Mouse (Mus musculus) stomach, postnatal 0 days (tissue): ENCODE measurements at regions not wholly inside any gene's neighbourhood (a gene's known extent, or its start where the extent isn't known, plus 50 kb on each side); places are given as distances from the start of the nearest gene placed in this dataset.

Experiments
- ATAC-seq: fragments of 200-750 bp; cut with Nextera tagmentation; 2 replicates; pipeline ENCODE4 v1.8.0; 2017; ENCODE audit not compliant: low FRiP score, low TSS enrichment
- DNase-seq: peaks from one replicate; pipeline ENCODE4 v3.0.0-alpha.2; 2016; ENCODE audit warnings: low spot score
- H3K27ac ChIP-seq: fragments of 300-500 bp; sonication (generic); replicated peaks from 2 replicates; pipeline ENCODE4 v1.5.1; 2014; ENCODE audit warnings: mild to moderate bottlenecking, control low read depth
- H3K27me3 ChIP-seq: fragments of 300-500 bp; sonication (generic); 2 replicates; pipeline ENCODE4 v1.6.1; 2014; ENCODE audit warnings: low read length; ENCODE audit not compliant: control insufficient read depth, insufficient read depth
- H3K36me3 ChIP-seq: fragments of 300-500 bp; sonication (generic); 2 replicates; pipeline ENCODE4 v1.6.1; 2014; ENCODE audit warnings: low read length, mixed read lengths; ENCODE audit not compliant: control insufficient read depth, insufficient read depth
- H3K4me1 ChIP-seq: fragments of 300-500 bp; sonication (generic); replicated peaks from 2 replicates; pipeline ENCODE4 v1.6.1; 2014; ENCODE audit warnings: antibody characterized with exemption; ENCODE audit not compliant: control insufficient read depth, insufficient read depth
- H3K4me2 ChIP-seq: fragments of 300-500 bp; sonication (generic); replicated peaks from 2 replicates; pipeline ENCODE4 v1.6.1; 2014; ENCODE audit warnings: low read depth, mild to moderate bottlenecking, control low read depth, moderate library complexity
- H3K4me3 ChIP-seq: fragments of 300-500 bp; sonication (generic); 2 replicates; pipeline ENCODE4 v1.5.1; 2014; ENCODE audit warnings: low read depth, low read length, control low read depth
- H3K9ac ChIP-seq: fragments of 300-500 bp; sonication (generic); 2 replicates; pipeline ENCODE4 v1.6.1; 2014; ENCODE audit warnings: mild to moderate bottlenecking, low read length, control low read depth, mixed read lengths
- H3K9me3 ChIP-seq: fragments of 300-500 bp; sonication (generic); 2 replicates; pipeline ENCODE4 v1.6.1; 2016; ENCODE audit warnings: low read length; ENCODE audit not compliant: control insufficient read depth
- CTCF ChIP-seq: IDR thresholded peaks from 2 replicates; pipeline ENCODE4 v1.5.1; 2016; ENCODE audit warnings: antibody characterized with exemption, low read depth, mild to moderate bottlenecking, moderate library complexity
- EP300 ChIP-seq: optimal IDR thresholded peaks from 2 replicates; pipeline ENCODE3; 2016; ENCODE audit warnings: antibody characterized with exemption
- WGBS: fragments of 180-500 bp; shearing (Covaris S2); extraction: QIAGEN DNeasy Blood & Tissue Kit; methylation state at CpG from one replicate; pipeline ENCODE4 v1.1.7; 2014; 5-methylcytosine and 5-hydroxymethylcytosine counted together

DNA sequence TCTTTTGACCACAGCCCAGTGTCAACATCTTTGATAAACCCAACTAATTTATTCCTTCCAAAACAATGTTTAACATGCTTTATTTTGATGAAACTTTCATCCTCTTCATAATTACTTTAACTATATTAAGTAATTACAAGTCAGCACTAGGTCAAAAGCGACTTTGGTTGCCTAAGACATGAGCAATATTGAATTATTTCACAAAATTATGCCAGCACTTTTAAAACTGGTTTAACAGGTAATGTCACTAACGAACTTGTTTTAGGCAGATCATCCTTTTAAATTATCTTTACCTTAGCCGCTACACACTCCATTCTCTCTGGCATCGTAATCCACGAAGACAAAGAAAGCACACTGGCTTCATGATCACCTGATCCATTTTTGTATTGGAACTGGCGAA, 669.8 kb upstream of the Pou3f3 start:
- TF ChIP-seq CTCF (no peak), EP300 (no peak)
- WGBS = 77% methylated on average over 6 of the region's 6 CpGs
- Histone ChIP-seq H3K9me3 (no peaks in the 10 kb centered on the region), H3K27ac (no peak overlapping the region), H3K4me1 (no peaks in the 10 kb centered on the region), H3K36me3 (no peaks in the 10 kb centered on the region), H3K9ac (no peak overlapping the region), H3K4me3 (no peak overlapping the region), H3K27me3 (no peaks in the 10 kb centered on the region), H3K4me2 (no peak overlapping the region)
- no peak for ATAC-seq
- DNase-seq = no peak

DNA sequence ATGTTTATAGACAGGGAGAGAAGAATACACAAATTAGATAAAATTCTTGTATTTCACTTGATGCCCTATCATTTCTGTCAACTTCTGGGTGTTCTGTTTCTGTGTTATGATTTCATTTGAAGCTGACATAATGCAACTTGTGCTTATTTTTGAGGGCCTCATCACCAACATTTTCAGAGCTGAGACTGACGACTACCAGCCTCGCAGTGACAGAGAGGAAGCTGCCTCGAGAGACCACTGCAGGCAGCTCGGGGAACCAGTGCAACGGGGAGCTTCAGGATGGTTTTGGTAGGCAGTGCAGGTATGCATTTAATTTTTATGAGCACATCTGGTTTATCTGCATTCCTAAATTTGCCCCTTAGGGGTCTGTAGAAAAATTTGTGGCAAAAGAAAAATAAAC, 669.1 kb upstream of the Pou3f3 start:
- 71% methylated on average over 5 of the region's 5 CpGs for WGBS
- TF ChIP-seq EP300 (no peak), CTCF (no peak)
- ATAC-seq (no peak), DNase-seq (no peak)
- Histone ChIP-seq H3K9ac (no peak overlapping the region), H3K36me3 (no peaks in the 10 kb centered on the region), H3K4me1 (no peaks in the 10 kb centered on the region), H3K4me3 (no peak overlapping the region), H3K27ac (no peak overlapping the region), H3K9me3 (no peaks in the 10 kb centered on the region), H3K27me3 (no peaks in the 10 kb centered on the region), H3K4me2 (no peak overlapping the region)

DNA sequence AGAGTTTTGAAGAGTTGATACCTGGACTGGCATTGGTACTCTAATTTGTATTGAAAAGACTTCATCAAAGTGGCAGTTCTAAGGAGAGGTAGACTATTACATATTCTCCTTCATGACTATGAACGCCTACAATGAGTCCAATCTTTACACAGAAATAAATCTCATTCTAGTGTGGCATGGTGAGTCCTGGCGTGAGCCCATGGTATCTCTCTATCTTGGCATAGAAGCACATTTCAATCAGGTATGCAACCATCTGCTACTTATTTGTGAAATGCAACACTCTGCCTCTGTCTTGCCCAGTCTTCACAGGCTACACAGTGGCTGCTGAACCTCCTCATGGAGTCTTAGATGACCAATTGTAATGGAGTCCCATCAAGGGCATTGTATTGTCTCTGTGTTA, 661.8 kb upstream of the Pou3f3 start:
- Histone ChIP-seq H3K36me3 (no peaks in the 10 kb centered on the region), H3K4me1 (no peaks in the 10 kb centered on the region), H3K27ac (no peak overlapping the region), H3K4me3 (no peak overlapping the region), H3K9me3 (no peaks in the 10 kb centered on the region), H3K4me2 (no peak overlapping the region), H3K9ac (no peak overlapping the region), H3K27me3 (no peaks in the 10 kb centered on the region)
- ATAC-seq (no peak), DNase-seq (no peak)
- TF ChIP-seq EP300 (no peak), CTCF (no peak)
- WGBS = 91% methylated on average over 2 of the region's 2 CpGs

DNA sequence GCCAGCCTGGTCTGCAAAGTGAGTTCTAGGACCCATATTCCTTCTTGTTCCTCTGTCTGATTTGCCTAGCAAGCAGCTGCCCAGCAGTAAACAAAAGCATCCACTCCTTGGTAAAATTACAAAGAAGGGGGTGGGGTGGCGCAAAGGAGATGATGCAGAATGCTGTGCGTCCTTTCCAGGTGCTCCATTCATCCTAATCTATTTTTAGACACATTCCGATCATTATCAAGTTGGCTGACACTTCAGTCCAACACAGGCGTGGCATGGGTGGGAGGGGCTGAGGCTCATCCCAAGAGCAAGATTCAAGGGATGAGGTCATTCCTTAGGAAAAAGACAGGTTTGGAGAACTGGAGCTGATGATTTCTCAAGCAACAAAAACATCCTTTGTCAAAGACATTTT, 660.2 kb upstream of the Pou3f3 start:
- DNase-seq (no peak), ATAC-seq (no peak)
- H3K4me1 ChIP-seq = no peaks in the 10 kb centered on the region
- no peak overlapping the region for H3K4me3 ChIP-seq
- no peaks in the 10 kb centered on the region for H3K9me3 ChIP-seq
- TF ChIP-seq EP300 (no peak), CTCF (no peak)
- 76% methylated on average over 4 of the region's 4 CpGs for WGBS
- no peak overlapping the region for H3K27ac ChIP-seq
- H3K27me3 ChIP-seq = no peaks in the 10 kb centered on the region
- no peak overlapping the region for H3K4me2 ChIP-seq
- H3K36me3 ChIP-seq = no peaks in the 10 kb centered on the region
- no peak overlapping the region for H3K9ac ChIP-seq

DNA sequence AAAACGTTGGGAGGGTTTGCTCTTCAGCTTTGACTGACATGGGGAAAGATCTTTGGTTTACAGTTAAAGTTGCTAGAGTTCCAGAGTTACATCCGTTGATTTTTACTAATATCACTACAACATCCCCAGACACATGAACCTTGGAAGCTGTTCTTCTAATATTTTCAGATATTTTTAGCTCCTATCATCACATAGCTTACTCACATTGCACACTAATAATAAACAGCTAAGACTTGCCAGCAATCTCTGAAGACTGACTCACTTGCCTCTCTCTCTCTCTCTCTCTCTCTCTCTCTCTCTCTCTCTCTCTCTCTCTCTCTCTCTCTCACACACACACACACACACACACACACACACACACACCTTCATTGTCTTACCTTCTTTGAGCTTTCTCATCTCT, 654.0 kb upstream of the Pou3f3 start:
- TF ChIP-seq CTCF = no peak
- H3K4me3 ChIP-seq = no peak overlapping the region
- no peak for DNase-seq

DNA sequence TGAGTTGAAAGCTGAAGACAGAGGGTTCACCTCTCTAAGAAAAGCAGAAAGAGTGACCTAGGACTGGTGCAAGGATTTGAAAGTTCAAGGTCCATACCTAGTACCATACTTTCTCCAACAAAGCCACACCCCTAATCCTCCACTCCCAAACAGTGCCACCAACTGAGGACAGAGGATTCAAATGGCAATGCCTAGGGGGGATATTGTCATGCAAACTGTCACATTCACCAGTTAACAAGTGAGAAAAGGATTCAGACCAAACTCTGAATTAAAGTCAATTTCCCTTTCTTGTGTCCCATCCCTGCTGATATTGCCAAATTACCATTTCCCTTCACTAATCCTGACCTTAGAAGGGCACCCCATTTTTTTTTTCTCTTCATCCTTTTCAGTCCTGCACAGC, 637.1 kb upstream of the Pou3f3 start:
- TF ChIP-seq CTCF = no peak
- TF ChIP-seq EP300 = no peak
- H3K4me2 ChIP-seq = no peak overlapping the region
- ATAC-seq = no peak
- H3K9ac ChIP-seq = no peak overlapping the region
- no peak overlapping the region for H3K4me3 ChIP-seq
- H3K36me3 ChIP-seq = no peaks in the 10 kb centered on the region
- H3K4me1 ChIP-seq = no peaks in the 10 kb centered on the region
- no peak overlapping the region for H3K27ac ChIP-seq
- H3K9me3 ChIP-seq = no peaks in the 10 kb centered on the region
- H3K27me3 ChIP-seq = no peaks in the 10 kb centered on the region
- DNase-seq = no peak

More for the DNA sequence above, 654.0 kb upstream of the Pou3f3 start:
- H3K4me1 ChIP-seq = no peaks in the 10 kb centered on the region
- no peaks in the 10 kb centered on the region for H3K27me3 ChIP-seq
- H3K9me3 ChIP-seq = no peaks in the 10 kb centered on the region
- H3K36me3 ChIP-seq = no peaks in the 10 kb centered on the region
- H3K4me2 ChIP-seq = no peak overlapping the region
- no peak overlapping the region for H3K9ac ChIP-seq
- ATAC-seq = no peak
- H3K27ac ChIP-seq = no peak overlapping the region
- WGBS = 46% methylated on average over 2 of the region's 2 CpGs

DNA sequence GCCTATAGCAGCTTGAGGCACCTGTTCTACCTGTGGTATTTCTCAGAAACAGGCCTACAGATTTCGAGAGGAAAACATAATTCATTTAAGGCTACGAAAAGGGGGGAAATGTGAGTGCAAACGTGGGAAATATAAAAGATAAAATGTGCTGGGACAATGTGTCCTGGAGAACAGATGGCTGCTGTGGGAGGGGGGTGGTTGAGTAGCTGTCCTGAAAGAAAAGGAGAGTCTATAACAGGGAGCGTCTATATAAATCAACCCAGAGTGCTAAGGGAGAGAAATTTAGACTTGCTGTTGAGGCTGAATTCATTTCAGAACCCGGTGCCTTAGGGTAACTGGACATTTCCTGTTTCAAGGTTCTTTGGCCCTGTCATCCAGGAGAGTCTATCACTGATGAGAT, 625.5 kb upstream of the Pou3f3 start:
- Histone ChIP-seq H3K4me3 (no peak overlapping the region), H3K4me1 (no peaks in the 10 kb centered on the region), H3K9ac (no peak overlapping the region), H3K27me3 (no peaks in the 10 kb centered on the region), H3K36me3 (no peaks in the 10 kb centered on the region), H3K9me3 (no peaks in the 10 kb centered on the region), H3K27ac (no peak overlapping the region), H3K4me2 (no peak overlapping the region)
- ATAC-seq (no peak), DNase-seq (no peak)
- TF ChIP-seq CTCF (no peak), EP300 (no peak)
- 64% methylated on average over 5 of the region's 5 CpGs for WGBS
